Mouse (Mus musculus): Measurements from ENCODE around the gene Myh3.
A peak's percentile ranks its signal among the peaks of the same experiment; 100 is the strongest.

The Myh3 gene

GRCm38 (mm10) chr11:67078000-67078399, at the start of gene Myh3:
TSS of gene Myh3 (plus strand) at chr11:67078300.
- no peak for DNase-seq (ENCODE audit: low read depth, low spot score)

- peak; percentile 76 for DNase-seq (ENCODE audit: low read depth, low spot score)
These were observed 47.0 kb upstream of the Myh3 start for GRCm38 (mm10) chr11:67030904-67031602.

GRCm38 (mm10) chr11:67031603-67031915, 46.5 kb upstream of the Myh3 start:
- no peak for DNase-seq (ENCODE audit: low read depth, low spot score)

- DNase-seq (ENCODE audit: low read depth, low spot score) = no peak
These were observed 43.2 kb upstream of the Myh3 start for GRCm38 (mm10) chr11:67034775-67035485.

GRCm38 (mm10) chr11:67036229-67036628, 41.9 kb upstream of the Myh3 start:
- no peak for DNase-seq (ENCODE audit: low read depth, low spot score)

- DNase-seq (ENCODE audit: low read depth, low spot score) = no peak
These were observed 41.2 kb upstream of the Myh3 start for GRCm38 (mm10) chr11:67036892-67037291.

GRCm38 (mm10) chr11:67039799-67040198, 38.3 kb upstream of the Myh3 start:
- peak; percentile 73 for DNase-seq (ENCODE audit: low read depth, low spot score)

- no peak for DNase-seq (ENCODE audit: low read depth, low spot score)
These were observed 37.6 kb upstream of the Myh3 start for GRCm38 (mm10) chr11:67040483-67040882.

GRCm38 (mm10) chr11:67043007-67043406, 35.1 kb upstream of the Myh3 start:
- DNase-seq (ENCODE audit: low read depth, low spot score) = peak; percentile 97

- peak; percentile 44 for DNase-seq (ENCODE audit: low read depth, low spot score)
These were observed 33.1 kb upstream of the Myh3 start for GRCm38 (mm10) chr11:67044959-67045358.

GRCm38 (mm10) chr11:67047199-67047598, 30.9 kb upstream of the Myh3 start:
- DNase-seq (ENCODE audit: low read depth, low spot score) = no peak

GRCm38 (mm10) chr11:67048496-67048895, 29.6 kb upstream of the Myh3 start:
- peak; percentile 25 for DNase-seq (ENCODE audit: low read depth, low spot score)

GRCm38 (mm10) chr11:67049256-67049655, 28.8 kb upstream of the Myh3 start:
- DNase-seq (ENCODE audit: low read depth, low spot score) = peak; percentile 73

- DNase-seq (ENCODE audit: low read depth, low spot score) = peak; percentile 28
These were observed 26.3 kb upstream of the Myh3 start for GRCm38 (mm10) chr11:67051676-67052320.

- DNase-seq (ENCODE audit: low read depth, low spot score) = peak; percentile 96
These were observed 25.7 kb upstream of the Myh3 start, which contains the start of the genes Adprm and Sco1 for GRCm38 (mm10) chr11:67052321-67052952. TSS of gene Adprm (minus strand) at chr11:67052594. TSS of gene Sco1 (plus strand) at chr11:67052670.

- no peak for DNase-seq (ENCODE audit: low read depth, low spot score)
These were observed 23.2 kb upstream of the Myh3 start for GRCm38 (mm10) chr11:67054754-67055365.

GRCm38 (mm10) chr11:67061311-67061710, 16.8 kb upstream of the Myh3 start:
- DNase-seq (ENCODE audit: low read depth, low spot score) = no peak

- DNase-seq (ENCODE audit: low read depth, low spot score) = no peak
These were observed 15.4 kb upstream of the Myh3 start for GRCm38 (mm10) chr11:67062726-67063125.

- no peak for DNase-seq (ENCODE audit: low read depth, low spot score)
These were observed 10.4 kb upstream of the Myh3 start for GRCm38 (mm10) chr11:67067741-67068140.

GRCm38 (mm10) chr11:67072615-67073130, 5.4 kb upstream of the Myh3 start:
- DNase-seq (ENCODE audit: low read depth, low spot score) = no peak

GRCm38 (mm10) chr11:67075036-67075435, 3.1 kb upstream of the Myh3 start:
- no peak for DNase-seq (ENCODE audit: low read depth, low spot score)

Data from R1 (cell line).